Mouse (Mus musculus) ES-Bruce4 (cell line): Measurements from ENCODE around the gene Klhdc9. TPM values are rescaled to one million over a fixed set of nuclear protein-coding genes. Genes with fewer than 3 reads are reported as not detected.

Experiments
- H3K27ac ChIP-seq: 2 replicates; pipeline ENCODE4 v1.5.1; 2012; ENCODE audit warnings: low read length, inconsistent platforms; ENCODE audit not compliant: insufficient read depth
- H3K27me3 ChIP-seq: 2 replicates; pipeline ENCODE4 v1.6.1; 2012; ENCODE audit warnings: mild to moderate bottlenecking, low read length, inconsistent platforms; ENCODE audit not compliant: control insufficient read depth, poor library complexity, insufficient read depth, severe bottlenecking
- H3K36me3 ChIP-seq: 2 replicates; pipeline ENCODE4 v1.6.1; 2012; ENCODE audit warnings: inconsistent platforms, mild to moderate bottlenecking, low read length, moderate library complexity; ENCODE audit not compliant: control insufficient read depth, poor library complexity, insufficient read depth, severe bottlenecking
- H3K4me1 ChIP-seq: one replicate; pipeline ENCODE4 v1.8.1; 2011; ENCODE audit warnings: low read length; ENCODE audit not compliant: control insufficient read depth, insufficient read depth
- H3K4me3 ChIP-seq: 2 replicates; pipeline ENCODE4 v1.5.1; 2011; ENCODE audit warnings: low read depth, mild to moderate bottlenecking, low read length
- H3K9ac ChIP-seq: 2 replicates; pipeline ENCODE4 v1.6.1; 2012; ENCODE audit warnings: low read depth, mild to moderate bottlenecking, inconsistent platforms; ENCODE audit not compliant: poor library complexity, severe bottlenecking
- H3K9me3 ChIP-seq: replicated peaks from 2 replicates; pipeline ENCODE4 v1.6.1; 2012; ENCODE audit warnings: mild to moderate bottlenecking, low read length, inconsistent platforms; ENCODE audit not compliant: control insufficient read depth, poor library complexity, insufficient read depth, severe bottlenecking
- CTCF ChIP-seq: IDR thresholded peaks from one replicate; pipeline ENCODE4 v1.8.1; 2011; ENCODE audit warnings: low read depth, low read length
- EP300 ChIP-seq: IDR thresholded peaks from 2 replicates; pipeline ENCODE4 v1.6.1; 2011; ENCODE audit warnings: low read depth, low read length; ENCODE audit not compliant: insufficient read depth
- POLR2A ChIP-seq: IDR thresholded peaks from one replicate; pipeline ENCODE4 v1.8.1; 2011; ENCODE audit warnings: low read length; ENCODE audit not compliant: insufficient read depth
- polyA plus RNA-seq: library from polyadenylated mRNA; stranded (reverse); fragments of >200 nt; gene quantifications from 2 replicates; pipeline ENCODE4 v1.2.4, GENCODE M21; 2011; ENCODE audit warnings: low read depth; ENCODE audit not compliant: missing spikeins, insufficient read depth, insufficient read length

The Klhdc9 gene
- polyA plus RNA-seq, 1 experiment = 0.52 TPM

DNA sequence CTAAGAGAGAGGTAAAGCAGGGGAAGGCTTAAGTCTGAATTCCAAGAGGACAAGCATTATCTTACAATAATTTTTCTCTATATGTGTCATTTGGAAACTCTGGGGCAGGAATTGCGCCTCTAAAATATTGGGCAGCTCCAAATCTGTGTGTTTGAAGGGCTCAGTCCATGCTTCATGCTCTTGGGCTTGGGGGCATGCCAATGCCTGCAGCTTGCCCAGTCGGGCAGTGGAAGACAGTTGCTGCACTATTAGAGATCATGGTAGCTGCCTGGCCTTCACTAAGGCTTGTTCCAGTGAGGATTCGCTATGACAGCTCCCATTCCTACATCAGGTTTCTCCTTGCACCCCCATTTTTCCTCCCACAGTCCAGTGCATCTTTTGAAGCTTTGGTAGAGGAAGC is 11.9 kb downstream of the Klhdc9 start:
- no peak overlapping the region for H3K9ac ChIP-seq
- H3K27me3 ChIP-seq = no peaks in the 10 kb centered on the region
- TF ChIP-seq EP300 = no peak
- no peak for TF ChIP-seq POLR2A
- TF ChIP-seq CTCF = no peak
- peaks cover 8% of the 10 kb centered on the region for H3K36me3 ChIP-seq
- H3K27ac ChIP-seq = no peak overlapping the region
- H3K4me3 ChIP-seq = no peak overlapping the region
- no peaks in the 10 kb centered on the region for H3K4me1 ChIP-seq
- no peaks in the 10 kb centered on the region for H3K9me3 ChIP-seq

GRCm38 (mm10) chr1:171346095-171346450 is 14.5 kb downstream of the Klhdc9 start:
- no peaks in the 10 kb centered on the region for H3K9me3 ChIP-seq
- H3K9ac ChIP-seq = peak overlapping the region; percentile 82
- no peaks in the 10 kb centered on the region for H3K4me1 ChIP-seq
- TF ChIP-seq CTCF (no peak), POLR2A (no peak), EP300 (no peak)
- H3K27ac ChIP-seq = peak overlapping the region; percentile 2; the same call in 1 of the 2 replicates
- H3K27me3 ChIP-seq = no peaks in the 10 kb centered on the region
- peaks cover 11% of the 10 kb centered on the region for H3K36me3 ChIP-seq
- H3K4me3 ChIP-seq = peak overlapping the region; percentile 97

- peak within 1 kb of the TSS; percentile 2; the same call in 1 of the 2 replicates for H3K27ac ChIP-seq
- H3K9me3 ChIP-seq = no peaks in the 10 kb centered on the region
- H3K4me1 ChIP-seq = no peaks in the 10 kb centered on the region
- peak within 1 kb of the TSS; percentile 82 for H3K9ac ChIP-seq
- peaks cover 17% of the 10 kb centered on the region for H3K36me3 ChIP-seq
- no peaks in the 10 kb centered on the region for H3K27me3 ChIP-seq
- TF ChIP-seq CTCF (no peak), EP300 (no peak), POLR2A (peak; percentile 92)
- H3K4me3 ChIP-seq = peak within 1 kb of the TSS; percentile 97
These were observed 15.1 kb downstream of the Klhdc9 start, which contains the start of the genes Nit1 and Pfdn2 for GRCm38 (mm10) chr1:171345225-171346094. TSS of gene Nit1 (minus strand) at chr1:171345646. TSS of gene Pfdn2 (plus strand) at chr1:171345670.

GRCm38 (mm10) chr1:171344715-171345114 is 15.9 kb downstream of the Klhdc9 start:
- H3K9me3 ChIP-seq = no peaks in the 10 kb centered on the region
- H3K9ac ChIP-seq = peak overlapping the region; percentile 82
- no peak for TF ChIP-seq EP300
- TF ChIP-seq POLR2A = no peak
- no peak for TF ChIP-seq CTCF
- no peaks in the 10 kb centered on the region for H3K4me1 ChIP-seq
- no peak overlapping the region for H3K27ac ChIP-seq
- H3K27me3 ChIP-seq = no peaks in the 10 kb centered on the region
- peak overlapping the region; percentile 97 for H3K4me3 ChIP-seq
- peaks cover 21% of the 10 kb centered on the region for H3K36me3 ChIP-seq

DNA sequence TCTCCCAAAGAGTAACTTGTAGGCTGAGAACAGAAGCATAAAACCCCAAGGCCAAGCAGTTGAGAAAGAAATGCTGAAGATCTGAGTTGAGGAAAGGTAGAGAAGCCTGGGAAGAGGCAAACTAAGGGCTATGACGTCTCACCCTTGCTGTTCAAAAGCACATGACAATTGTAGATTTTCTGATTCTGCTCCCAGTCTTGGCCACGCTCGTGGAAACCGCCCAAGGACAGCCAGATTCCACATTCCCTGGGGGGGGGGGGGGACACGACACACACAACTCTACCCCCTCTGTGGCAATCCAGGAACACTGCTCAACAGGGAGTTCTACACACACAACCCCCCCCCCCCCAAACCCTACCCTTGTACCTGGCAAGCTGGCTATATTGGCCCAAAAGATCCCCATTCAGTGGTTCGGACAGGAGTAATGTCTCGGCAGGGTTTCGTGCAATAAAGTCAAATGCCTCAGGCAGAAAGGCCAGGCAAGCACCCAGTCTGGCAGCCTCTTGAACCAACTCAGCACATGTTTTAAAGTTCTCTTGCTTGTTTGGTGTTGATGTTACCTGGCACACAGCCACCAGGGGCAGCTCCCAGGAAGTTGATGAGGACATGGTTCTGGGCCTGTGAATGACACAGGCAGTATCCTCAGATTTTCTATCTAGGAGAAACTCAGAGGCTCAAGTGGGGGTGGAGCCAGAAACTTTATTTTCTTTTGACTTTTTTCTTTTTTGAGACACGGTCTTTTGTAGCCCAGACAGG is 16.5 kb downstream of the Klhdc9 start:
- Histone ChIP-seq H3K36me3 (peaks cover 23% of the 10 kb centered on the region), H3K4me3 (no peak overlapping the region)

More for the DNA sequence above, 16.5 kb downstream of the Klhdc9 start:
- Histone ChIP-seq H3K9ac (peak overlapping the region; percentile 82; the same call in 1 of the 2 replicates), H3K27me3 (no peaks in the 10 kb centered on the region), H3K9me3 (no peaks in the 10 kb centered on the region), H3K27ac (no peak overlapping the region), H3K4me1 (no peaks in the 10 kb centered on the region)
- TF ChIP-seq EP300 (no peak), POLR2A (no peak), CTCF (no peak)
